Mouse (Mus musculus) neural tube, embryonic 12.5 days (tissue): ENCODE measurements around the gene Caln1. TPM values are rescaled to one million over a fixed set of nuclear protein-coding genes. Genes with fewer than 3 reads are reported as not detected.

ENCODE experiments used
- ATAC-seq: fragments of 200-750 bp; cut with Nextera tagmentation; 2 replicates; pipeline ENCODE4 v1.8.0; 2017; ENCODE audit warnings: low read depth, mild to moderate bottlenecking, moderate TSS enrichment, moderate library complexity; ENCODE audit not compliant: low FRiP score
- H3K27ac ChIP-seq: fragments of 300-500 bp; sonication (generic); 2 replicates; pipeline ENCODE4 v1.5.1; 2016
- H3K27me3 ChIP-seq: fragments of 300-500 bp; sonication (generic); replicated peaks from 2 replicates; pipeline ENCODE4 v1.6.1; 2016; ENCODE audit warnings: mild to moderate bottlenecking
- H3K36me3 ChIP-seq: fragments of 300-500 bp; sonication (generic); 2 replicates; pipeline ENCODE4 v1.6.1; 2016; ENCODE audit warnings: mild to moderate bottlenecking
- H3K4me1 ChIP-seq: fragments of 300-500 bp; sonication (generic); 2 replicates; pipeline ENCODE4 v1.6.1; 2016
- H3K4me2 ChIP-seq: fragments of 300-500 bp; sonication (generic); replicated peaks from 2 replicates; pipeline ENCODE4 v1.6.1; 2016; ENCODE audit warnings: mild to moderate bottlenecking
- H3K4me3 ChIP-seq: fragments of 300-500 bp; sonication (generic); 2 replicates; pipeline ENCODE4 v1.5.1; 2016
- H3K9ac ChIP-seq: fragments of 300-500 bp; sonication (generic); 2 replicates; pipeline ENCODE4 v1.6.1; 2016; ENCODE audit warnings: mild to moderate bottlenecking
- H3K9me3 ChIP-seq: fragments of 300-500 bp; sonication (generic); 2 replicates; pipeline ENCODE4 v1.6.1; 2016; ENCODE audit warnings: mild to moderate bottlenecking
- WGBS: fragments of 180-500 bp; shearing (Covaris S2); methylation state at CpG from one replicate; pipeline ENCODE4 v1.1.7; 2016; 5-methylcytosine and 5-hydroxymethylcytosine counted together
- polyA plus RNA-seq: library from polyadenylated mRNA; unstranded; fragments of >200 nt; fragmentation: Nextera tagmentation; extraction: Ambion mirVana; gene quantifications from 2 replicates; pipeline ENCODE4 v1.2.1, GENCODE M21; 2016

The Caln1 gene
- polyA plus RNA-seq, 1 experiment from 2014 or later, result 2.6 TPM

DNA sequence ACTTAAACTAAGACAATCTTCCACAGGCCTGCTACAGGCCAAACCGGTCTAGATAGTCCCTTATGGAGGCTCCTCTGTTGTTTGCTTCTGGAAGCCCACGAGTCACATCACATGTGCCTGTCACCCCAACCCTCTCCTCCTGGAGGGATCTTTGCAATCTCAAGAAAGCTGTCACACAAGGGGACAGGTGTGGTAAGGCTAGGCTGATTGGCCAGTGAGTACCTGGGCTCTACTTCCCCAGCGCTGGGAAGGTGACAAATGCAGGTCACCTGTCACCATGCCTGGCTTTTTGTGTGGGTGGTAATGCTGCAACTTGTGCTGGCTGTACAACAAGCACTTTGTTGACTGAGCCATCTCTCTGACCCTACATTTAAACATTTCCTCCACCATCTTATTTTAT, 338.5 kb downstream of the Caln1 start:
- no peak overlapping the region for H3K4me2 ChIP-seq
- no peak for ATAC-seq

GRCm38 (mm10) chr5:130708616-130709015, 339.4 kb downstream of the Caln1 start:
- Histone ChIP-seq H3K27ac (no peak overlapping the region), H3K4me2 (no peak overlapping the region), H3K36me3 (no peaks in the 10 kb centered on the region), H3K4me3 (no peak overlapping the region), H3K27me3 (no peaks in the 10 kb centered on the region), H3K9ac (no peak overlapping the region), H3K9me3 (no peaks in the 10 kb centered on the region), H3K4me1 (no peaks in the 10 kb centered on the region)
- WGBS, result 84% methylated on average over 4 of the region's 4 CpGs
- no peak for ATAC-seq

More for the DNA sequence above, 338.5 kb downstream of the Caln1 start:
- no peaks in the 10 kb centered on the region for H3K36me3 ChIP-seq
- no peak overlapping the region for H3K4me3 ChIP-seq
- H3K9ac ChIP-seq, result no peak overlapping the region
- H3K27ac ChIP-seq, result no peak overlapping the region
- no peaks in the 10 kb centered on the region for H3K27me3 ChIP-seq
- H3K4me1 ChIP-seq, result no peaks in the 10 kb centered on the region
- H3K9me3 ChIP-seq, result no peaks in the 10 kb centered on the region
- WGBS, result 85% methylated on average over 3 of the region's 3 CpGs

- H3K27ac ChIP-seq, result no peak overlapping the region
These were observed 342.4 kb downstream of the Caln1 start for GRCm38 (mm10) chr5:130711643-130712042.

DNA sequence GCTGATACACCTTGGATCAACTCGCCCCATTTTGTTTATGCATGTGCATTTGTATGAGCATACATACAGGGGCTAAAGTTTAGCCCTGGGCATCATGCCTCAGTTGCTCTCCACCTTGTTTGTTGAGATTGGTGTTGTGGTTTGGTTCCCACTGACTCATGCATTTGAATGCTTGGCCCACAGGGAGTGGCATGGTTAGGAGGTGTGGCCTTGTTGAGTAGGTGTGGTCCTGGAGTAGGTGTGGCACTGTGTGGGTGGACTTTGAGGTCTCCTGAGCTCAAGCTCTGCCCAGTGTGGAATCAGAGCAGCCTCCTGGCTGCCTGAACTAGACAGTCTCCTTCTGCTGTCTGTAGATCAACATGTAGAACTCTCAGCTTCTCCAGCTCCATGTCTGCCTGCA, 343.0 kb downstream of the Caln1 start:
- Histone ChIP-seq H3K4me3 (no peak overlapping the region), H3K27me3 (no peaks in the 10 kb centered on the region), H3K4me1 (no peaks in the 10 kb centered on the region), H3K9me3 (no peaks in the 10 kb centered on the region), H3K4me2 (no peak overlapping the region), H3K27ac (no peak overlapping the region), H3K9ac (no peak overlapping the region), H3K36me3 (no peaks in the 10 kb centered on the region)
- WGBS, result 76% methylated on average over 1 of the region's 1 CpGs
- ATAC-seq, result no peak

More at GRCm38 (mm10) chr5:130711643-130712042, 342.4 kb downstream of the Caln1 start:
- no peaks in the 10 kb centered on the region for H3K9me3 ChIP-seq
- no peak overlapping the region for H3K4me2 ChIP-seq
- no peak overlapping the region for H3K4me3 ChIP-seq
- no peaks in the 10 kb centered on the region for H3K27me3 ChIP-seq
- H3K36me3 ChIP-seq, result no peaks in the 10 kb centered on the region
- H3K9ac ChIP-seq, result no peak overlapping the region
- no peaks in the 10 kb centered on the region for H3K4me1 ChIP-seq
- 85% methylated on average over 2 of the region's 2 CpGs for whole genome bisulfite sequencing
- ATAC-seq, result no peak

DNA sequence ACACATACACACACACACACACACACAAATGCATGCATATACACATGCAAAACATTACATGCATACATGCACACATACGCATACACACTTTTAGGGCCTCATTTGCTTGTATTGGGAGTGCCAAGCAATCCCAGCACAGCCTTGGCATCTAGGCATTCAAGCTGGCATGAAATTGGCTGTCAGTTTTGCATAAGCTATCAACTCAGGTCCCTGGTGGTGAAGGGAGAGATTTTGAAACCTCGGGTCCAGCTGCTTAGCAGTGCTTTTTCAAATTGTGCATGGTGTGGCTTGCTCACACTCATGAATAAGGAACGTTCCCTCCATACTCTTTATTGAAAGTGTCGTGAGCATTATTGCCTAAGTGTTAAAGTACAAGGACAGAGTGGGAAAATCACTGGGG, 345.9 kb downstream of the Caln1 start:
- Histone ChIP-seq H3K4me2 (no peak overlapping the region), H3K36me3 (no peaks in the 10 kb centered on the region), H3K27ac (no peak overlapping the region), H3K9me3 (no peaks in the 10 kb centered on the region), H3K4me3 (no peak overlapping the region), H3K4me1 (no peaks in the 10 kb centered on the region), H3K9ac (no peak overlapping the region), H3K27me3 (no peaks in the 10 kb centered on the region)
- 85% methylated on average over 4 of the region's 4 CpGs for WGBS
- no peak for ATAC-seq

DNA sequence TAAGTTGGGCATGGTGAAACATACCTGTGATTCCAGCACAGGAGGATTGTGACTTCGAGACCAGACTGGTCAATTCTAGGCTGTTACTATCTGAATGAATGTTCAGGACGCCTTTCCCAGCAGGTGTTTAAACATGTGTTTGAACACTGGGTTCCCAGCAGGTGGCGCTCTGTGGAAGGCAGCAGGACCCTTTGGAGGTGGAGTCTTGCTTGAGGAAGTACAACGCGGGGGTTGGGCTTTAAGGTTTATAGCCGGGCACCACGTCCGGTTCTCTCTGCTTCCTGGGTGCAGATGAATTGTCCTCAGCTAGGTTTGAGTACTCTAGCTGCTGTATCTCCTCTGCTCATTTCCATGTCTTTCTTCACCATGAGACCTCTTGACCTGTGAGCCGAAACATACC, 349.1 kb downstream of the Caln1 start:
- Histone ChIP-seq H3K9me3 (no peaks in the 10 kb centered on the region), H3K27ac (no peak overlapping the region), H3K4me1 (no peaks in the 10 kb centered on the region), H3K36me3 (no peaks in the 10 kb centered on the region), H3K27me3 (no peaks in the 10 kb centered on the region), H3K9ac (no peak overlapping the region), H3K4me3 (no peak overlapping the region), H3K4me2 (no peak overlapping the region)
- 65% methylated on average over 9 of the region's 9 CpGs for WGBS
- ATAC-seq, result no peak

GRCm38 (mm10) chr5:130742171-130742570, 372.9 kb downstream of the Caln1 start:
- H3K27ac ChIP-seq, result no peak overlapping the region
- H3K9ac ChIP-seq, result no peak overlapping the region
- no peaks in the 10 kb centered on the region for H3K27me3 ChIP-seq
- H3K36me3 ChIP-seq, result no peaks in the 10 kb centered on the region
- H3K4me1 ChIP-seq, result no peaks in the 10 kb centered on the region
- ATAC-seq, result no peak
- WGBS, result 67% methylated on average over 13 of the region's 13 CpGs
- H3K4me2 ChIP-seq, result no peak overlapping the region
- no peaks in the 10 kb centered on the region for H3K9me3 ChIP-seq
- no peak overlapping the region for H3K4me3 ChIP-seq

DNA sequence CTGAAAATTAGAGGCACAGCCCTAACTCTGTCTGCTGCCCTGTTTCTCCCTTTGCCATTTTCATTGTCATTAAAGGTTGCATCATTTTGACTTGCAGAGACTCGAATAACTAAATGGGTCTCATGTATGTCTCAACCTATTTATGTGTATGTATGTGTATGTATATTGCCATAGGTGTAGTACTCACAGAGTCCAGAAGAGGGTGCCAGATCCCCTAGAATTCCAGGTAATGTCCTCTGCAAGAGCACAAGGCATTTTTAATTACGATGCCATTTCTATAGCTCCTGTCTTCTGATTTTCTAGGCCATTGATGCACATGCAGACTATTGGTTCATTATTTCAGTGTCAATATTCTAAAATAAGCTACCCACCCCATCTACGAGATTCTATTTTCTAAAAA, 388.3 kb downstream of the Caln1 start:
- WGBS, result 94% methylated on average over 3 of the region's 3 CpGs
- Histone ChIP-seq H3K4me2 (no peak overlapping the region), H3K27ac (no peak overlapping the region), H3K36me3 (no peaks in the 10 kb centered on the region), H3K4me1 (no peaks in the 10 kb centered on the region), H3K9ac (no peak overlapping the region), H3K9me3 (no peaks in the 10 kb centered on the region), H3K27me3 (no peaks in the 10 kb centered on the region), H3K4me3 (no peak overlapping the region)
- no peak for ATAC-seq

DNA sequence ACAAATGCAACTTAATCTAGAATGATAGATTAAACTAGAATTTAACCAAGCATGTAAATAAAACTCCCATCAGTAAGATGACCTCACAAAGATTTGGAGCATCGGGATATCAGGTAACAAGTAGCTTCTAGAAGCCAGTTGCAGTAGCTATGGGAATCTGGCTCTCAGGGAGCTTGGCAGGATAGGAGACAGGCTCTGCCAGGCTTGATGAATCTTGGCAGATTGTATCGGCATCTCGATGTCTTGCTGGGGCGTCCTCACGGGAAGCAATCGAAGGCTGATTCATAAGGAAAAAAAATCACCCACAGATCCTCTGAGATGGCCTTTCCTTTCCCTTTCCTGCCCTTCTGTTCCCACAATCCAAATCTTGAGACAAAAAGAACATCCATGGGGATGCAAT, 396.5 kb downstream of the Caln1 start:
- ATAC-seq, result no peak
- Histone ChIP-seq H3K9me3 (no peaks in the 10 kb centered on the region), H3K4me1 (no peaks in the 10 kb centered on the region), H3K4me2 (no peak overlapping the region), H3K9ac (no peak overlapping the region), H3K27ac (no peak overlapping the region), H3K27me3 (no peaks in the 10 kb centered on the region), H3K36me3 (no peaks in the 10 kb centered on the region), H3K4me3 (no peak overlapping the region)
- 97% methylated on average over 6 of the region's 6 CpGs for WGBS

DNA sequence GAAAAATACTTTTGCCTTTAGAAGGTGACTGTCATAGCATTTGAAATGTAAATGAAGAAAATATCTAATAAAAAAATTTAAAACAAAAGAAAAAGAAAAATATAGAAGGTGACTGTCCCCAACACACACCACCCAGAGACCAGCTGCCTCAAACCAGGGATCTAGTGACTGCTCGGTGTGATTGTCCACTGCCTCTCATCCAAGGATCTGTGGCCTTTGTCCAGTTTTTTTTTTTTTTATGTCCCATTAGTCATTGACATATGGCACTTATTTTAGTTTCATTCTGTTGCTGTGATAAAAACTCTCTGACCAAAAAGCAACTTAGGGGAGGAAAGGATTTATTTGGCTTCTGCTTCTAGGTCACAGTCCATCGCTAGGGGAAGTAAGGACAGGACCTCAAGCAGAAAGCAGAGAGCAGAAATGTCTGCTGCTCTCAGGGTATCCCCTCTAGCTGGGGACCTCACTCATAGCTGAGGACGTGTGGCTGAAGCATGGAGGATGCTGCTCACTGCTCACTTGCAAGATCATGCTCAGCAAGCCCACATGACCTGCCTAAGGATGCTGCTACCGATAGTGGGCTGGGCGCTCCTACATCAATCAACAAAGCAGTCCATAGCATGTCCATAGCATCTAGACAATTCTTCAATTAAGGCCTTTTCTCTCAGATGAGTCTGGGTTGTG, 401.9 kb downstream of the Caln1 start:
- Histone ChIP-seq H3K4me2 (no peak overlapping the region), H3K9me3 (no peaks in the 10 kb centered on the region), H3K4me1 (no peaks in the 10 kb centered on the region), H3K27me3 (no peaks in the 10 kb centered on the region), H3K4me3 (no peak overlapping the region), H3K9ac (no peak overlapping the region), H3K36me3 (no peaks in the 10 kb centered on the region), H3K27ac (no peak overlapping the region)
- WGBS, result 87% methylated on average over 5 of the region's 5 CpGs
- ATAC-seq, result no peak

- Histone ChIP-seq H3K27me3 (no peaks in the 10 kb centered on the region), H3K4me1 (no peaks in the 10 kb centered on the region), H3K9ac (no peak overlapping the region), H3K27ac (no peak overlapping the region), H3K4me3 (no peak overlapping the region), H3K4me2 (no peak overlapping the region), H3K36me3 (no peaks in the 10 kb centered on the region), H3K9me3 (no peaks in the 10 kb centered on the region)
- ATAC-seq, result no peak
- WGBS, result 90% methylated on average over 6 of the region's 6 CpGs
These were observed 403.2 kb downstream of the Caln1 start for GRCm38 (mm10) chr5:130772491-130772890.

DNA sequence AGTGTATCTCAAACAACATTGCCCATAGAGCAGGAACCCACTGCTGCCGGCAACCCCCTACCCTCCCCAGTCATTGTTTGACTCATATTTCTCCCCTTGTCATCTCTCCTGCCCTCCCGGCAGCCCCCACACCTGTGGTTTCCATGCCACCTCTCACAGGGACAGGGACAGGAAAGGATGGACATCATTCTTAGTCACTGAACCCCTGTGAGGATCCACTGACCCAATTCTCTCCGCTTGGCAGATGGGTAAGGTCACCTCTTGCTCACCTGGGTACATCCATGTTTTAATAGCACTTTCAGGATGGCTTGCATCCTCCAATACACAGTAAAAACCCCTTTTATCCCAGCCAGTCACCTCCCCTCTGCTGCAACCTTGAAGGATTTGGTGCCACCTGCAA, 405.7 kb downstream of the Caln1 start:
- no peak overlapping the region for H3K9ac ChIP-seq
- ATAC-seq, result no peak
- no peaks in the 10 kb centered on the region for H3K36me3 ChIP-seq
- no peak overlapping the region for H3K4me3 ChIP-seq
- no peak overlapping the region for H3K4me2 ChIP-seq
- WGBS, result 89% methylated on average over 3 of the region's 3 CpGs
- H3K9me3 ChIP-seq, result no peaks in the 10 kb centered on the region
- H3K4me1 ChIP-seq, result no peaks in the 10 kb centered on the region
- no peak overlapping the region for H3K27ac ChIP-seq
- no peaks in the 10 kb centered on the region for H3K27me3 ChIP-seq

GRCm38 (mm10) chr5:130792755-130793452, 423.6 kb downstream of the Caln1 start:
- WGBS, result 92% methylated on average over 3 of the region's 3 CpGs
- no peak overlapping the region for H3K4me2 ChIP-seq
- no peak overlapping the region for H3K27ac ChIP-seq
- no peaks in the 10 kb centered on the region for H3K4me1 ChIP-seq
- H3K9ac ChIP-seq, result no peak overlapping the region
- no peak for ATAC-seq
- no peaks in the 10 kb centered on the region for H3K9me3 ChIP-seq
- no peak overlapping the region for H3K4me3 ChIP-seq
- no peaks in the 10 kb centered on the region for H3K36me3 ChIP-seq
- H3K27me3 ChIP-seq, result no peaks in the 10 kb centered on the region
